Mouse (Mus musculus) E14TG2a.4 (cell line): ENCODE data around the gene 4930518I15Rik.
"Not testable (repeated sequence)": the region's sequence is repeated elsewhere in the genome, so short reads cannot be mapped to it uniquely, and the experiment has no call there.

Experiments
- H3K27me3 ChIP-seq: 2 replicates; pipeline ENCODE4 v1.6.1; 2014; ENCODE audit warnings: low read length, control low read depth; ENCODE audit not compliant: insufficient read depth
- H3K36me3 ChIP-seq: 2 replicates; pipeline ENCODE4 v1.6.1; 2014; ENCODE audit warnings: low read length, control low read depth; ENCODE audit not compliant: insufficient read depth
- H3K4me1 ChIP-seq: replicated peaks from 2 replicates; pipeline ENCODE4 v1.6.1; 2014; ENCODE audit warnings: low read depth, low read length, control low read depth
- H3K4me3 ChIP-seq: replicated peaks from 2 replicates; pipeline ENCODE4 v1.5.1; 2014; ENCODE audit warnings: mild to moderate bottlenecking, low read length
- H3K9me3 ChIP-seq: 2 replicates; pipeline ENCODE4 v1.6.1; 2014; ENCODE audit warnings: low read length, control low read depth
- CTCF ChIP-seq: conservative IDR thresholded peaks from 2 replicates; pipeline ENCODE4 v1.5.1; 2014; ENCODE audit warnings: low read length
- NANOG ChIP-seq: IDR thresholded peaks from 2 replicates; pipeline ENCODE4 v1.6.1; 2014; ENCODE audit warnings: borderline replicate concordance, low read length, mixed read lengths
- POU5F1 ChIP-seq: IDR thresholded peaks from 2 replicates; pipeline ENCODE4 v1.6.1; 2014; ENCODE audit warnings: low read length, borderline replicate concordance

4930518I15Rik gene

GRCm38 (mm10) chr2:156857835-156858234, at the start of gene 4930518I15Rik:
4930518I15Rik (minus strand) TSS chr2:156857946.
- H3K27me3 ChIP-seq = no peaks in the 10 kb centered on the region
- H3K9me3 ChIP-seq = no peaks in the 10 kb centered on the region
- H3K4me1 ChIP-seq = peaks cover 63% of the 10 kb centered on the region
- H3K36me3 ChIP-seq = peaks cover 45% of the 10 kb centered on the region
- H3K4me3 ChIP-seq = no peak within 1 kb of the TSS
- TF ChIP-seq CTCF (no peak), NANOG (no peak), POU5F1 (no peak)

GRCm38 (mm10) chr2:156905931-156906330, 48.2 kb upstream of the 4930518I15Rik start:
- H3K27me3 ChIP-seq, H3K4me3 ChIP-seq, H3K36me3 ChIP-seq, H3K4me1 ChIP-seq: not testable (repeated sequence)
- peaks cover 17% of the 10 kb centered on the region; the same call in 1 of the 2 replicates for H3K9me3 ChIP-seq

- TF ChIP-seq CTCF = peak; percentile 48
- TF ChIP-seq POU5F1 = no peak
- H3K4me3 ChIP-seq = no peak overlapping the region
These were observed 47.4 kb upstream of the 4930518I15Rik start for GRCm38 (mm10) chr2:156904976-156905717.

GRCm38 (mm10) chr2:156903367-156903766, 45.6 kb upstream of the 4930518I15Rik start:
- no peak for TF ChIP-seq NANOG
- TF ChIP-seq CTCF = peak; percentile 19
- Histone ChIP-seq H3K27me3 (no peaks in the 10 kb centered on the region), H3K4me3 (no peak overlapping the region), H3K36me3 (no peaks in the 10 kb centered on the region), H3K9me3 (peaks cover 12% of the 10 kb centered on the region; the same call in 1 of the 2 replicates), H3K4me1 (no peaks in the 10 kb centered on the region)

More at GRCm38 (mm10) chr2:156904976-156905717, 47.4 kb upstream of the 4930518I15Rik start:
- Histone ChIP-seq H3K27me3 (no peaks in the 10 kb centered on the region), H3K36me3 (no peaks in the 10 kb centered on the region), H3K9me3 (peaks cover 17% of the 10 kb centered on the region; the same call in 1 of the 2 replicates), H3K4me1 (no peaks in the 10 kb centered on the region)

- H3K27me3 ChIP-seq, H3K36me3 ChIP-seq, H3K4me1 ChIP-seq: not testable (repeated sequence)
These were observed 44.7 kb upstream of the 4930518I15Rik start for GRCm38 (mm10) chr2:156902411-156902810.

GRCm38 (mm10) chr2:156901883-156902282, 44.1 kb upstream of the 4930518I15Rik start:
- H3K27me3 ChIP-seq = no peaks in the 10 kb centered on the region
- H3K4me3 ChIP-seq = no peak overlapping the region
- no peak for TF ChIP-seq POU5F1
- no peak for TF ChIP-seq CTCF
- no peak for TF ChIP-seq NANOG
- H3K4me1 ChIP-seq = no peaks in the 10 kb centered on the region
- no peaks in the 10 kb centered on the region for H3K36me3 ChIP-seq
- no peaks in the 10 kb centered on the region for H3K9me3 ChIP-seq

More at GRCm38 (mm10) chr2:156902411-156902810, 44.7 kb upstream of the 4930518I15Rik start:
- H3K4me3 ChIP-seq, H3K9me3 ChIP-seq: not testable (repeated sequence)

GRCm38 (mm10) chr2:156901344-156901743, 43.6 kb upstream of the 4930518I15Rik start:
- no peaks in the 10 kb centered on the region for H3K27me3 ChIP-seq
- TF ChIP-seq NANOG (no peak), POU5F1 (no peak), CTCF (no peak)
- no peaks in the 10 kb centered on the region for H3K9me3 ChIP-seq

GRCm38 (mm10) chr2:156899184-156899583, 41.4 kb upstream of the 4930518I15Rik start:
- Histone ChIP-seq H3K4me1 (no peaks in the 10 kb centered on the region; the same call in 1 of the 2 replicates), H3K36me3 (no peaks in the 10 kb centered on the region), H3K9me3 (no peaks in the 10 kb centered on the region), H3K4me3 (no peak overlapping the region), H3K27me3 (no peaks in the 10 kb centered on the region)
- no peak for TF ChIP-seq POU5F1
- no peak for TF ChIP-seq CTCF
- no peak for TF ChIP-seq NANOG

More at GRCm38 (mm10) chr2:156901344-156901743, 43.6 kb upstream of the 4930518I15Rik start:
- Histone ChIP-seq H3K4me1 (no peaks in the 10 kb centered on the region), H3K4me3 (no peak overlapping the region), H3K36me3 (no peaks in the 10 kb centered on the region)

- no peak overlapping the region for H3K4me3 ChIP-seq
- H3K4me1 ChIP-seq = no peaks in the 10 kb centered on the region; the same call in 1 of the 2 replicates
- H3K36me3 ChIP-seq = no peaks in the 10 kb centered on the region
- H3K9me3 ChIP-seq = no peaks in the 10 kb centered on the region
- TF ChIP-seq NANOG = no peak
- TF ChIP-seq POU5F1 = no peak
- TF ChIP-seq CTCF = no peak
- H3K27me3 ChIP-seq = no peaks in the 10 kb centered on the region
These were observed 40.6 kb upstream of the 4930518I15Rik start for GRCm38 (mm10) chr2:156898374-156898773.
